Mouse (Mus musculus): ENCODE data around the gene Rassf3. TPM values are rescaled to one million over a fixed set of nuclear protein-coding genes. Genes with fewer than 3 reads are reported as not detected.

The Rassf3 gene
- total and polyA plus RNA-seq, 3 experiments: 4.0 to 9.0 (median 7.3) TPM

GRCm38 (mm10) chr10:121430764-121431540, 45.2 kb downstream of the Rassf3 start:
- Histone ChIP-seq H3K9ac (ENCODE audit: insufficient read depth, low read depth) (no peak overlapping the region), H3K9me3 (replicated peaks; ENCODE audit: low read length) (no peaks in the 10 kb centered on the region), H3K36me3 (replicated peaks in 1 of 2; ENCODE audit: control insufficient read depth in 1 of 2, insufficient read depth in 1 of 2, low read length in 1 of 2) (peaks cover 0 to 5% of the 10 kb centered on the region in 2 experiments), H3K4me2 (ENCODE audit: insufficient read depth, low read depth, poor library complexity, severe bottlenecking) (no peak overlapping the region), H3K4me3 (replicated peaks in 1 of 3; ENCODE audit: low read depth in 2 of 3, low read length in 2 of 3, poor library complexity in 1 of 3) (no peak overlapping the region), H3K4me1 (ENCODE audit: control insufficient read depth in 1 of 2, insufficient read depth in 2 of 2) (peaks cover 22 to 29% of the 10 kb centered on the region in 2 experiments), H3K27me3 (replicated peaks) (no peaks in the 10 kb centered on the region), H3K27ac (ENCODE audit: insufficient read depth, low read depth) (no peak overlapping the region), H3K79me2 (replicated peaks; ENCODE audit: control insufficient read depth, extremely low read depth, insufficient read depth, poor library complexity, severe bottlenecking) (no peaks in the 10 kb centered on the region)
- TF ChIP-seq POLR2A (IDR thresholded peaks at IDR 0.05; ENCODE audit: low read depth, low read length) (no peak), MEF2A (IDR thresholded peaks at IDR 0.05; ENCODE audit: borderline replicate concordance, low read depth, low read length) (no peak), ZMIZ1 (IDR thresholded peaks at IDR 0.05; ENCODE audit: low read depth, low read length) (no peak), POLR2AphosphoS2 (IDR thresholded peaks at IDR 0.05; ENCODE audit: low read depth, low read length) (no peak), TBP (conservative IDR thresholded peaks at IDR 0.05; ENCODE audit: low read depth, low read length) (no peak), MYC (IDR thresholded peaks at IDR 0.05; ENCODE audit: low read depth, low read length) (no peak), TCF12 (IDR thresholded peaks at IDR 0.05; ENCODE audit: low read depth, low read length) (no peak), IRF4 (IDR thresholded peaks at IDR 0.05; ENCODE audit: low read depth, low read length) (no peak), JUN (IDR thresholded peaks at IDR 0.05; ENCODE audit: insufficient read depth, low read depth, low read length) (no peak), BHLHE40 (IDR thresholded peaks at IDR 0.05; ENCODE audit: low read depth, low read length) (no peak), NRF1 (IDR thresholded peaks at IDR 0.05; ENCODE audit: low read depth, low read length) (no peak), MAX (IDR thresholded peaks at IDR 0.05; ENCODE audit: low read length) (no peak), ZKSCAN1 (IDR thresholded peaks at IDR 0.05; ENCODE audit: borderline replicate concordance, low read depth, low read length) (no peak), RAD21 (IDR thresholded peaks at IDR 0.05; ENCODE audit: low read depth, low read length) (no peak), UBTF (IDR thresholded peaks at IDR 0.05; ENCODE audit: low read depth, low read length) (no peak), NELFE (IDR thresholded peaks at IDR 0.05; ENCODE audit: low read depth, low read length) (no peak), GABPA (IDR thresholded peaks at IDR 0.05; ENCODE audit: insufficient replicate concordance, low read depth, low read length) (no peak), SIN3A (IDR thresholded peaks at IDR 0.05; ENCODE audit: low read length) (no peak), JUND (conservative IDR thresholded peaks at IDR 0.05; ENCODE audit: low read depth, low read length) (no peak), ELF1 (IDR thresholded peaks at IDR 0.05; ENCODE audit: low read depth, low read length) (no peak)
- in situ Hi-C loops (cut with MboI; ENCODE audit: low pct_ligation_motif_present, low pct_unique_long_range_greater_than_20kb, low sequenced_read_pairs) (no loop called here), dilution Hi-C loops (cut with MboI; ENCODE audit: extremely low pct_ligation_motif_present, extremely low pct_unique_long_range_greater_than_20kb, low sequenced_read_pairs) (no loop called here)
- no peak for DNase-seq (ENCODE audit: extremely low read depth)

Data from CH12.LX (cell line).